Mouse (Mus musculus): ENCODE data around the gene Olfr623.

Gene Olfr623

GRCm38 (mm10) chr7:103663598-103663997, at the start of gene Olfr623:
Gene Olfr623, minus strand, starts transcription at chr7:103663698.
- DNase-seq (ENCODE audit: low spot score in 2 of 2), result no peak

- DNase-seq (ENCODE audit: low spot score in 2 of 2), result no peak
Observed at GRCm38 (mm10) chr7:103712024-103712423, 48.5 kb upstream of the Olfr623 start.

- DNase-seq (ENCODE audit: low spot score in 2 of 2), result no peak
Observed at GRCm38 (mm10) chr7:103699469-103699868, 36.0 kb upstream of the Olfr623 start.

- DNase-seq (ENCODE audit: low spot score in 2 of 2), result no peak
Observed at GRCm38 (mm10) chr7:103682420-103682819, 18.9 kb upstream of the Olfr623 start, which contains the start of gene Olfr625-ps1. Gene Olfr625-ps1, plus strand, starts transcription at chr7:103682720.

- no peak for DNase-seq (ENCODE audit: low spot score in 2 of 2)
Observed at GRCm38 (mm10) chr7:103671091-103671490, 7.6 kb upstream of the Olfr623 start, which contains the start of gene Olfr624. Gene Olfr624, minus strand, starts transcription at chr7:103671191.

- DNase-seq (ENCODE audit: low spot score in 2 of 2), result no peak
Observed at GRCm38 (mm10) chr7:103644070-103644469, 19.4 kb downstream of the Olfr623 start.

GRCm38 (mm10) chr7:103642602-103643001, 20.9 kb downstream of the Olfr623 start, which contains the start of gene Olfr622:
Gene Olfr622, minus strand, starts transcription at chr7:103642702.
- no peak for DNase-seq (ENCODE audit: low spot score in 2 of 2)

GRCm38 (mm10) chr7:103636795-103637194, 26.7 kb downstream of the Olfr623 start:
- no peak for DNase-seq (ENCODE audit: low spot score in 2 of 2)

- no peak for DNase-seq (ENCODE audit: low spot score in 2 of 2)
Observed at GRCm38 (mm10) chr7:103612434-103612833, 51.1 kb downstream of the Olfr623 start, which contains the start of gene Olfr620. Gene Olfr620, minus strand, starts transcription at chr7:103612534.
